Mouse (Mus musculus) erythroblast, adult 5-6 weeks (primary cell): ENCODE results near the gene Rnf43. TPM values are rescaled to one million over a fixed set of nuclear protein-coding genes. Genes with fewer than 3 reads are reported as not detected.

Experiments used
- ATAC-seq: replicated peaks from 2 replicates; pipeline ENCODE4 v1.8.0; 2016; ENCODE audit warnings: moderate number of reproducible peaks, mild to moderate bottlenecking, moderate TSS enrichment, inconsistent platforms; ENCODE audit not compliant: poor library complexity, low FRiP score, severe bottlenecking
- total RNA-seq, 2 experiments: library from RNA; stranded (forward) in 1 of 2; stranded (reverse) in 1 of 2; fragments of 150-400 nt in 1 of 2; fragments of 200-764, 138-1000 nt in 1 of 2; gene quantifications; 2 replicates each; pipeline versions ENCODE4 v1.2.3 to v1.2.4; 2015 to 2017; ENCODE audit warnings: low replicate concordance in 2 of 2

Rnf43 gene
- total RNA-seq (2015; ENCODE audit: low replicate concordance): not detected in 2 replicates
- 0.98 and 1.0 TPM in 2 replicates for total RNA-seq (2017; ENCODE audit: low replicate concordance)

GRCm38 (mm10) chr11:87662407-87662806 lies at the start of gene Rnf43:
Rnf43 (plus strand) TSS chr11:87662722.
- peak; percentile 94 for ATAC-seq

DNA sequence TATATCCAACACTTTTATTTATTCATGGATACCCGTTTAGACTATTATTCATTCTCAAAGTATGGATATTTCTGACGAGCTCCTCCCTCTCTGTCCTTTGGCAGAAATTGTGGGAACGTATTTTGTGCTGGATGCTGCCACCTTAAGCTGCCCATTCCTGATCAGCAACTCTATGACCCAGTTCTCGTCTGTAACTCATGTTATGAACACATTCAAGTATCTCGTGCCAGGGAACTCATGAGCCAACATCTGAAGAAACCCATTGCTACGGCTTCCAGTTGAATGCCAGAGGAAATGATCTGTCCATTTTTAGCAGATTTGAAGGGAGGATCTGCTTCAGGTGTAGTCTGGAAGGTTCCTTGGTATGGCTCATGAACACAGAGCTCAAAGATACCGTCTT lies 48.5 kb upstream of the Rnf43 start:
- no peak for ATAC-seq

DNA sequence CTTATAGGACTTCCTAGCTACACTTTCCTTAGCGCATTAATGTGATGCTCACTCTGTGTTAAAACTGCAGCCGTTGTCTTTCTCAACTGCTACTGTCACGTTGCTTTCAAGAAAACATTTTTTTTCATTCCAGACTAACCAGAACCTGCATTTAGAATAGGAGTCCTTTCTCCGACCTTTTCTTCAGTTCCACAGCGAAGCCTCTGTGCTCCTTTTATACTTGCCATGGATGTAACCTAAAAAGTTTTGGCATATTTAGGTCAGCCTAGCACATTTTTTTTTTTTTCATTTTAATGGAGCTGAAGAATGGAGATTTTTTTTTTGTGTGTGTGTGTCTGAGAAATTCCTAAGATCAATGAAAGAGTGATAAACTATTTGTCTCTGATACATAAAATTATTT lies 47.0 kb upstream of the Rnf43 start:
- no peak for ATAC-seq

GRCm38 (mm10) chr11:87615952-87616351 lies 46.6 kb upstream of the Rnf43 start:
- ATAC-seq: no peak

DNA sequence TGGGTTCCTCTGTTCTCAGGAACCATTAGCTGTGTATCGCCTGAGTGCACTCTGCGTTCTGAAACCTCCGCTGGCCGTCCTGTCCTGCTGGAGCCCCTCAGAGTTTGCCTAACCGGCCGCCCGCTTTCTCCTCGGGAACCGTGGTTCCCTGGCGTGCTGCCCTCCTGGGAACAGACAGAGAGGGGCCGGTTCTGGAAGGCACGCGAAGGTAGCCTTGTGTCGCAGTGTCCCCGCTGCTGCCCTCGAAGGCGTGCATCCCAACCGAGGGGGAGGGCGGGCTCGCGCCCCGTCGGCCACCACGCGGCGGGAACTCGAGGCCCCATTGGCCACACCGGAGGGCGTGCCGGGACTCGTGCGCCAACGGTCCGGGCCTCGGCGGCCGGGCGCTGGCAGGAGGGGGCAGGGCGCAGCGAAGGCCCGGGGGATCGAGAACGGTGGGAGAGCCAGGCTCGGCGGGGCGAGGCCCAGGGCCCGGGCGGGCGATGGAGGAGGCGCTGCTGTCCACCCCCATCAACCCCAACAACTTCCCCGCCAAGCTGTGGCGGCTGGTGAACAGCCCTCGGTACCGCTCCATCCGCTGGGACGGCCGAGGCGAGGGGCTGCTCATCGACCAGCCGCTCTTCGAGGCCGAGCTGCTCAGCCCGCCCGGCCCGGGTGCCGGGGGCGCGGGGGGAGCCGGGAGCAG lies 45.6 kb upstream of the Rnf43 start, which contains the start of gene Hsf5:
TSS of gene Hsf5 (plus strand) at position 375 of the 685 bp plus-strand sequence.
- ATAC-seq: no peak

DNA sequence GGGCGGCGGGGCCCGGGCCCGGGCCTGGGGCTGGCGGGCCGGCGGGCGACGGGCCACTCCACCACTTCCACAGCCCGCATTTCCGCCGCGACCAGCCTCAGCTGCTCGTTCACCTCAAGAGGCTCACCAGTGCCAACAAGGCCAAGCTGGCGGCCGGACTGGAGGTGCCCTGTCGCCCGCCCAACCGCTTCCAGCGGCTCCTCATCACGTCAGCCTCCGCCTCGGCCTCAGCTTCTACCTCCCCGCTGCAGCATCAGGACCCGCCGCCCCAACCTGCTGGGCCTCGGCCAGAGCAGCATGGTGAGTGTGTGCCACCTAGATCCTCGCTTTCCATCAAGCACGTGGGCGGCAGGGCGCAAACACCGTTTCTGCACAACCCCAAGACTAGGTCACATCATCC lies 44.9 kb upstream of the Rnf43 start:
- ATAC-seq: no peak

DNA sequence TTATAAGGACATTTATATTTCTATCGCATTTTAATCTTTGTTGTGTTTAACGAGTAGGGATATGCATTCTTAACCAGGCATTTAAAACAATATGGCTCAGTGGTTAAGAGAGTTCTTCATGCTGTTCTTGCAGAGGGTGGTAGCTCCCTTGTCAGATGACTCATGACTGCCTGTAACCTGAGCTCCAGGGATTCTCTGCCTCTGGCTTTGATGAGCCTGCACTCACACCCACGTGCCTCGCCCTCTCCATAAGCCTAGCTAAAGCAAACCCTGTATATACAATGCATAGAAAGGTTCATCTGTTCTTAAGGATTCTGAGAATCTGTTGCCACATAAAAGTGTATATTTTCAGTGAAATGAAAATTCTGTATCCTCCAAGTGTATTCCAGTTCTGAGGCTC lies 39.4 kb upstream of the Rnf43 start:
- no peak for ATAC-seq

DNA sequence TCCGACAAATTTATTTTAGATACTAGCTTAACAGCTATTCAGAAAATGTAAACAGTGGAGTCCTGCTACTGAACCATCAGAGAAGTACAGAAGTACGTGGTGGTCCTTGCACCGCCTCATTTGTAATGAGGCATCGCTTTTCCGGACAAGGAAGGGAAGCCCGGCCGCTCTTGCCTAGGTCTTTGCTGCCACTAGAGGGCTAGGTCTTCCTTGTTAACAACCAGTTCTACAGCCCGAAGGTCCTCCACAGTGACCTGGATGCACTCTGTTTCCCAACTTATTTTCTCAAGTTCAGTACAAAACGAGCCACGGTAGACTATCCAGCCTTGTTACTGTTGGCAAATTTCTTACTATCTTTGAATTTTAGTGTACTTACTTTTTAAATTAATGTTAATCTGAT lies 32.7 kb upstream of the Rnf43 start:
- ATAC-seq: peak; percentile 62; the same call in 1 of the 2 replicates

GRCm38 (mm10) chr11:87638793-87639192 lies 23.7 kb upstream of the Rnf43 start:
- no peak for ATAC-seq

GRCm38 (mm10) chr11:87639206-87639605 lies 23.3 kb upstream of the Rnf43 start:
- peak; percentile 96 for ATAC-seq

DNA sequence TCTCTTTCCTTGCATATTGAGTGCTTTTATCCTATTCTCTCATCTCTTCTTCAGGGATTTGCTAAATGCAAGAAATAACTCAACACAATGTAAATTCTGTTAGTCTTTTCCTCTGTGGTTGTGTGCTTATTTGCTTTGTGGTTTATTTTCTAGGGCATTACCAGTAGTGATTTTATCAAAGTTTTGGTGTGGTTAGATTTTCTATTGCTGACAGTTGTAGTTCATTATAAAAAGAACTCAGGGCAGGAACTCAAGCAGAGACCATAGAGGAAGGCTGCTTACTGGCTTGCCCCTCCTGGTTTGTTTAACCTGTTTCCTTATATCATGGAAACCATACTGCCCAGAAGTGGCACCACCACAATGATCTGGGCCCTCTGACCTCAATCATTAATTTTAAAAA lies 19.7 kb upstream of the Rnf43 start:
- ATAC-seq: no peak

GRCm38 (mm10) chr11:87654693-87655092 lies 7.8 kb upstream of the Rnf43 start:
- no peak for ATAC-seq

- no peak for ATAC-seq
Measured at GRCm38 (mm10) chr11:87659216-87659615, 3.3 kb upstream of the Rnf43 start.

- ATAC-seq: no peak
Measured at GRCm38 (mm10) chr11:87662822-87663221, 300 bp downstream of the Rnf43 start.

GRCm38 (mm10) chr11:87663948-87664347 lies 1.4 kb downstream of the Rnf43 start:
- no peak for ATAC-seq

- ATAC-seq: no peak
Measured at GRCm38 (mm10) chr11:87664521-87664920, 2.0 kb downstream of the Rnf43 start.

DNA sequence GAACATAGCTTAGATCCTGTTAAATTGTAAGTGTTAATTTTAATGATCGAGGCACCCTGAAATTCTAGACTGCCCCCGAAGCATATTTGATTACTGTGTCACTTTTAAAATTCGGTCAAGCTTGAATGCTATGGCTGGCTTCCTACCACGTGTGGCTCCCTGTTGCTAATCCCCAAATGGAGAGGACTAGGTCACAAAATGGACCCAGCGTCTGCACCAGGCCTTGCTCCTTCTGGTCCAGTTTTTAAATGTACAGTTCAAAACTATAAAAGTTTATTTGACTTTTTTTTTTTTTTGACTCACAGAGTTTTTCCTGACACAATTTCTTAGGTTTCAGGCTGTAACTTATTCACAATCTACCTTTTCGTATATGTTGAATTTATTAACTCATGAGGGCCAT lies 2.7 kb downstream of the Rnf43 start:
- no peak for ATAC-seq

DNA sequence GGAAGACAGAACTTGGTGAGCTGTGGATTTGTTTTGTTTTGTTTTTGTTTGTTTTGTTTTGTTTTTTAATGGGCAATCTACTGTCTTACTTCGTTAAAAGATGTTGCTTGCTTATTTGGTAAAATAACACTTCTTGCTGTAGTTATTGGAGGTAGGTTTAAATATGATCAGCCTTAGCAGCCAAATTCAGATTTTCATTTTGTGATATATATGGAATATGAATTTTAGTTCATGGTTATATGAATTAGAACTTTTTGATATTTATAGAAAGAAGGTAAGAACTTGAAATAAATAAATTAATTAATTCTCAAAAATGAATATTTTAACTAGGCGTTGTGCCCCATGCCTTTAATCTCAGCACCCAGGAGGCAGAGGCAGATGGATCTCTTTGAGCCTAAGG lies 3.1 kb downstream of the Rnf43 start:
- ATAC-seq: no peak

GRCm38 (mm10) chr11:87666256-87667035 lies 3.9 kb downstream of the Rnf43 start:
- no peak for ATAC-seq

DNA sequence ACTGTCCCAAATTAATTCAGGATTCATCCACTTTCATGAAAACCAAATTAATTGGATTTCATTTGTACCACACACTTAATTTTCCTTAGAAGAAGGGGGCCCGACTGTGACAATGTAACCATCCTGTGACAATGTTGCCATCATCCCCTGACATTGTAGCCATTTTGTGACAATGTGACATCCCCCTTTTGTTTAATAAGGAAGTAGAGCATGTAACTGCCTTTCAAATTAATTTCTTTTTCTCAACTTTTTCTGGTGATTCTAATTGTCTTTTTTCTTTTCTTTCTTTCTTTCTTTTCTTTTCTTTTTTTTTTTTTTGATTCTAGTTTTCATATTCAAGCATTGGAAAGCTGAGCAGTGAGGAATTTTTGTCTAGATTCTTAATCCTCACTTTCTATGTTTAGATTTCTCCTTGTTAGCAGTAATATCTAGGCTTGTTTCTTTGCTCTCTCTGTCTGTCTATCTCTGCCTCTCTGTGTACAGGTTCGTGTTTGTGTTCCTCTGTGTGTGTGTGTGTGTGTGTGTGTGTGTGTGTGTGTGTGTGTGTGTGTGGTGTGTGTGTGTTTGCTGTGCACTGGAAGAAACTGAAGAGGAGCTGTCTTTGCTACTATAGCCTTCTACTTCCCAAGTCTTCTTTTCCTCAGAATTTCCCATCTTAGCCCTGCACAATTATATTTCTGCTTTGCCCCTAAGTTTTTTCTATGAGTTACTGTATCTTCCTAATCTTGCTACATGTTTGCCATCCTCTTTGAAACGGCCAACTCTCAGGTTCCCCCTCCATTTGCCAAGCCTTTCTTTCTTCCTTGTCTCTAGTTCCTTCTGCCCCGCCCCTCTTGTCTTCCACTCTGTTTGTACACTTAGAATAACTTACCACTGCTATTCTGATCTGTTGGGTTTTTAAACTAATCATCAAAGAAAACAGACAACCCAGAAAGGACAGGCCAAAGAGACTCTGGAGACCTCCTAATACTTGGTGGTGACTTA lies 4.9 kb downstream of the Rnf43 start:
- ATAC-seq: no peak
